Mouse (Mus musculus) R1 (cell line): Measurements from ENCODE around the gene Parg.

Experiments used
- DNase-seq: peaks from one replicate; pipeline ENCODE4 v3.0.0-alpha.2; 2018; ENCODE audit warnings: low read depth, low spot score

Gene Parg

DNA sequence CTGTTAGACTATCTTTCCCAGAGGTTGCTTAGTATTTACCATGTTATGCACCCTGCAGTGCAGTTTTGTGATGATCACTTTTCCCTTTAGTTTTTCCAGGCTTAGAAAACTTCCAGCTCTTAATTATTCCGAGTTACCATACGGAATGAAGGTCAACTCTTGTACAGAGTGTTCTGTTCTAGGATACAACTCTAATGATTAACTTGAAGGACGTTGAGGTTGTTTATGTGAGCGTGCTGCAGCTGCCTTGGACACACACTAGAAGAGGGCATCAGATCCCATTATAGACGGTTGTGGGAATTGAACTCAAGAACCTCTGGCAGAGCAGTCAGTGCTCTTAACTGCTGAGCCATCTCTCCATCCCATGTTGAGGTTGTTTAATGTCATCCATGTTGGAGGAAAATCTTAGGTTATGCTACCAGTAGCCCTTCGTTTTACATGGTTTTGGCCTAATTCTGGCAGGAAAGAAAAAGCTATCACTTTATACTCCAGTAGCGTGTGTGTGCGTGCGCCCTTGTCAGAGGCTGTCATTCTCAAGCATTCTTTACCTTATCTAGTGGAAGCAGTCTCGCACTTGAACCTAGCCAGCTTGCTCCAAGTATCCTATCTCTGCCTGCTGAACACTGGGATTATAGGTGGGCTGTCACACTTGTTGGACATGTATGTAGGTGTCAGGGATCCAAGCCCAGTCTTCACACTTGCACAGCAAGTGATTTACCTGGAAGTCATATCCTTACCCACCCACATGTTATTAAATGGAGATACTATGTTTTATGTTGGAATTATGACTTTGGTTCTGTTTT lies 22.2 kb upstream of the Parg start:
- no peak for DNase-seq

DNA sequence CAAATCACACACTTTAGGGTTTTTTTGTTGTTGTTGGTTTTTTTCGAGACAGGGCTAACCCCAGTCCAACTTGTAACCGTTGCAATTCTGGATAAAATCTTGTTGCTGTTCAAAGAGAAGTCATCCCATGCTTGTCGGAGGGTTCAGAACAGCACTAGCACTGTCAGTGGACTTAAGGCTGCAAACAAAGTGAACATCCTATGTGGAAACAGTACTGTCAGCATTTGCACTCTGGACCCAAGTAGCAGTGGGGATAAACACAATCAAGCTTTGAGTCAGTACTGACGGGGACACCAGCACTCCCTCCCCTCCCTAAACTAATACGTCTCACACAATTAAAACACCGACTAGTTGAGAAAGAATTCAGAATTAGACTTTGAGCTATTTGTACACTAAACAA lies 20.9 kb upstream of the Parg start:
- no peak for DNase-seq

DNA sequence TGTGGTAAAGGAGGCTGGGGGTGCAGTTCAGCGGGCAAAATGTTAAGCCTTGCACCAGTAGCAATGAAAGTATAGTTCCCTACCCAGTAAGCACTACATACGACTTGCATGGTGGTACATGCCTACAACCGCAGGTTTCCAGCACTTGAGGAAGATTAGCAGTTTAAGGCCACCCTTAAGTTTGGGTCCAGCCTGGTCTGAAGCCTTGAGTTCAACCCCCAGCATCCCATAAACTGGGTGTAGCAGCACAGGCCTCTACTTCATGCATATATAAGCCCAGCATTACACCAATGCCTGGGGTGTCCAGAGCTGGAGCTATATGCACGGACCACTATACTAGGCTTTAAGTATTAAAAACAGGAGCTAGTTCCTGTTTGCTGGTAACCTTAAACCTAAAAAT lies 17.9 kb upstream of the Parg start:
- DNase-seq = no peak

DNA sequence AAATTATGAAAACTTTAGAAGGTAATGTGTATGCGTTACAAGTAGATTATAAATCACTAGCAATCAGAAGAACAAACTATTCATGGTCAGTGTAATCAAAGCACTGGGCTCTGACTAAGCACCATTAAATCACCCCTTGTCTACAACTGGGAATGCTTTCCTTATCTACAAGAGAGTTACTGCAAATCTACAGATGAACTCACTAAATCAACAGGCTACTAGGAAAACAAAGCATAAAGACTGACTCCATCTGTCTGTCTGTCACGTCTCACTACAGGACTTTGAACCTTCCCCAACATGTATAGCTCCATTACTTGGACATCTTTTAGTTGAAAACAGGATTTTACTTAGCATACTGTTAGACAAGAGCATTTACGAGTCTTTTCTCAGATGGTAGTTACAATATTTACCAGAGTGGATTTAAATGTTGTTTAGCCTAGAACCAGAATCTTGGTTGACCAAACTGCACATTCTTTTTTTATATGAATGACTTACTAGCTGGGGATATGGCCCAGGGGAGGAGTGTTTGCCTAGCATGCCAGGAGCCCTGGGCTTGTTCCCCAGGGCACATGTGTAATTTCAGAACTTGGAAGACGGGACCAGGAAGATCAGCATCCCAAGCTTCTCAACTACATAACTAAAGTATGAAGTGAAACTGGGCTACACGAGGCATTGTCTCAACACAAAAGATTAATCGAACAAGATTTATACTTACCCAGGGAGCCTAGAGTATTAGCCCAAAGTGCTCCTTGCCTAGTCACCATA lies 10.9 kb upstream of the Parg start:
- no peak for DNase-seq

DNA sequence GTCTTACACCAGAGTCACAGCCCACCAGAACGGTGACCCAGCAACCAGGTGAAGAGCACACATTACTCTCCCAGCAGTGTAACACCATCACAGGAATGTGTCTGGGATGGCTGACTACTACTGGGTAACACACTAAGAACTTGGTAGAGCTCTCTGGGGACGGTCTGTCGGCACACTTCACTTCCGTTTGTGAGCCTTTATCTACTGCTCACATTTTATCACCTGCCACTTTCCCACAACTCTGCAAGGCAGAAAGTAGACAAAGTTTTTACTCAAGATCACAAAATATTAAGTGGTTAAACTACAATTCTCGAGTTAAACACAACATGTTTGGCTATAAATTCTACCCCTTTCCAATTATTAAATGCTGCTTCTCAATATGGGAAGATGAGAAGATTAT lies 9.8 kb upstream of the Parg start:
- DNase-seq = no peak

DNA sequence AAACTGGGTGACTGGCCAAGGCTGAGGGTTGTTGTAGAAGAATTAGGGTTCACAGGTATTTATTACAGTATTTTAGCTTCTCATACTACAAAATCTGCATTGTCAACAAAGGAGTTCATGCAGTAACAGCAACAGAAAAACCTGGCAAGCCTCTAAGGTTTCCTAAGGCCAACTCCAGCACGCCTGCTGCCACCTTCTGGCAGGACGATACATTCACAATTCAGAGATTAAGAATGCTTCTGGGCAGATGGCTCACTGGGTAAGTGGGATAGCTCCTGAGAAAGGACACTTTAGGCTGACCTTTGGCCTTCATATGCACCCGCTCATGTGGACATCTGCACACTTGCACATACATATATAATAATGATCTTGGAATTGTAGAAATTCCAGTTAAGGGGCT lies 9.3 kb upstream of the Parg start:
- DNase-seq = peak; percentile 75

DNA sequence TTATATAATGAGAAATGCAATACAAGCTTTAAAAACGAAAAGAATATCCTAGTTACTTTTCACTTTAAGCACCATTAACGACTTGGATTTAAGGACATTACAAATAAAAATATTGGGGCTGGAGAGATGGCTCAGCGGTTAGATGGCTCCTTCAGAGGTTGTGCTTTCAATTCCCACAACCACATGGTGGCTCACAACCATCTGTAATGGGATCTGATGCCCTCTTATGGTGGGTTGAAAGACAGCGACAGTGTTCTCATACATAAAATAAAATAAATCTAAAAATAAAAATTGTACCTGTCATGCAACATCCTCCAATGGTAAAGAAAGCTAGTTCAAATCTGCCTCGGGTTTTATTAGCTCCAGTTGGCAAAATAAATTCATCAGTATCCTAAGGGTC lies 8.2 kb upstream of the Parg start:
- peak; percentile 32 for DNase-seq

DNA sequence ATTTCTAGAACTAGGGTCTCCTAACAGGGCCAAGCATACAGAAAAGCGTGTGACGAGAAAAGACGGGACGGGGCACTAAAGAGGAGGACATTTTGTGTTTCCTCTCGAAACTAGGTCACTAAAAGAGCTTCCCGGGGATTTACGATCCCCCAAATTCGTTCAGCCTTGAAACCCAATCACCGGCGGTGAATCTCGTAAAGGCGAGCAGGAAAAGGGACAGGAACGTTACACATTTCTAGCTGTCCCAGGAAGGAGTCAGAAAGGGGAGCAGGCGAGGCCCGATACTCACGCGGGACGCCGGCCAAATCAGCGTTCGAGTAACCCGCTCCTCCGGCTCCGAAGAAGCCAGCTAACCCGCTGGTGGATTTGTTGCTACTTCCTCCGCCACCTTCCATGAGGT lies 395 bp upstream of the Parg start:
- peak; percentile 59 for DNase-seq

DNA sequence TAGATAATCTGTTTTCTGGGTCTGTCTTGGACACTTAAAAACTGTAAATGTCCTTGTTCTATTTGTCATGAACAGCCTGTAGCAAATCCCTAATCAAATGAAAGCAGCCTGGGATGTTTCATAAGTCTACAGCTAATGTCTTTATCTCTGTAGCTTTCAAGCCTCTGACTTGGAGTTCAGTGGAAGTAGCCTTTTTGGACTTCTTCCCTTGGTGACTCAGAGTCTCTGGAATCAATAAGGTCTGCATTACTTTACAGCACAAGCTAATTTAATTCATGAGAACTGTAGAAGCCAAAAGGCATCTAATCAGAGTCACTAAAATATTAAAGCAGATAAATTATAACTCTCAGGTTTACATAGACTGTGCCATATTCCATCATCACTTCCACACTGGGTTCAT lies 24.9 kb downstream of the Parg start:
- DNase-seq = no peak

DNA sequence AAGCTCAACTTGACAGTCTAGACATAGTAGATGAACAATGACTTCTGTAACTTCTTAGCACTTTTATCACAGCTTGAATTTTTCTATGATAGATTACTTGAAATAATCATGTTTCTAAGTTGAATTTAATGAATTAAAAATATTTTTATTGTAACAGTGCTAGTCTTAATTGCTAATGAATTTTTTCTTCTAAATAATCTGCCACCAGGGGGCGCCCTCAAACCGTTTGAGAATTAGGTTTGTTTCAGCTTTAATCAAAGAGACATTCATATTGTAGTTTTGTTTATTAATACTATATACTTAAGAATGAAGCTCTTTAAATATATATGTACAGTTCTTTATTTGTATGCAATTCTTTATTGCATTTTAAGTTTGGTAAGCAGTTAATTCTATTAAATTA lies 27.2 kb downstream of the Parg start:
- peak; percentile 49 for DNase-seq

DNA sequence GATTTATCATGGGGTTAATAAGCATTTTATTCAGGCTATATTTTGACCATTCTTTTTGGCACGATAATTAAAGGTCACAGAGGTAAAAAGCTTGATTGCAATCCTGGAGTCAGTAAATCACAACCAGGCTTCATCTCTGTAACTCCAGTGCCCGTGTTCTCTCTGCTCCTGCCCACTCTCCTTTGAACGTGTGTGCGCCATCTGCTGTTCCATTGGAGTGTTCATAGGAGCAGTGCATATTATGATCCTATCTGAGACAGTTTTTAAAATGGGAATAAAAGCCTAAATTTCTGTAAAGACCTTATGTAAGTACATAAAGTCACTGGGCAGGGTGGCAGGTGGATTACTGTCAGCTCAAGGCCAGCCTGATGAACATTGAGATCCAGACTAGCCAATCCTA lies 40.7 kb downstream of the Parg start:
- DNase-seq = no peak

DNA sequence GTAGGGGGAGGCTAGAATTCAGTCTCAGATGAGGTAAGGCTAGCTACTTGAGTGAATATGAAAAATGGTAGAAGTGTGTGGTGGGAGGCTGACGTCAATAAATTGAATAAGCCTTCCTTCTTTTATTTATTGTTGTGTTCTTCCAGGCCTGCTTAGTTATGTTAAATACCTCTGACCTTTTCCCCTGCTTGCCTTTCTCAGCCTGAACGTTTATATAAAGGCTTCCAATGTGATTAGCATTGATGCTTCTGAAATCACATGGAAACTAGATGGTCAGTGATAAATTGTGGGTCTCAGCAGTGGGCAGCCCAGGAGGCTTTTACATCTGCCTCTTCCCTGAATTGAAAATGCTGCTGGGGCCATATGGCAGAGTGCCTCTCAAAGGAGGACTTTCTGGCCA lies 44.3 kb downstream of the Parg start:
- DNase-seq = no peak

DNA sequence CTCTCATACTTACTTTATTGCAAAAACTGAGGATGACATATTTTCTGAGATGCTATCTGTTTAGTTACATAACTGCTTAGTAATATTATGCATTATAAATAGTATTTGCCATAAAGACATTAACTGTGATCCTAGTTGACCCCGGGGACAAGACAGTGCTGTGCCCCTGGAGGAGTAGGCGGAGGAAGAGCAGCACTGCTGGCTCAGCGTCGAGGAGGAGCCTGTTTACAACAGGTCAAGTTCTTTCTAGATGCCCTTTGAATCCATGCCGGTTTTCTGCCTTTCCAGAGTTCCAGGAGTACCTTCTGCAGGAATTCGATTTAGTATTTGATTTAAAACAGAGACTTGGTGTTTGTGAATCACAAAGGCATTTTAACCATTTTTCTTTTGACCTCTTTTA lies 47.9 kb downstream of the Parg start:
- no peak for DNase-seq

DNA sequence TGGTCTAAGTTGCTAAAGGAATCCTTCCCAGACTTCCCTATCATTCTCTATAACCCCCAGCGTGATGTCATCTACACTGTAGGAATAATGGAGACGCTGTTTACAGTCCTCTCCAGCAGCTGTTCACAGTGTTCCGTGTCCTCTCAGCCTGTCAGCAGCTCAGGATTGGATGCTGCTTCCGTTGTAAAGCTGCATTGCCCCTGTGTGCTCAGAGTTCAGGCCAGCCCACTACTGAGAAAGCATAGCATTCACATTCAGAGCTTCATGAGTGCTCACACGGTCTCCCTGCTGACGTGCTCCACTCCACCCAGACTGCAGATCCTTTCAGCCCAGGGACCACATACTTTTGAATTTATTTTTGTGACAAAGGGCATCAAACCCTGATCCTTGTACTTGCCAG lies 59.1 kb downstream of the Parg start:
- no peak for DNase-seq

DNA sequence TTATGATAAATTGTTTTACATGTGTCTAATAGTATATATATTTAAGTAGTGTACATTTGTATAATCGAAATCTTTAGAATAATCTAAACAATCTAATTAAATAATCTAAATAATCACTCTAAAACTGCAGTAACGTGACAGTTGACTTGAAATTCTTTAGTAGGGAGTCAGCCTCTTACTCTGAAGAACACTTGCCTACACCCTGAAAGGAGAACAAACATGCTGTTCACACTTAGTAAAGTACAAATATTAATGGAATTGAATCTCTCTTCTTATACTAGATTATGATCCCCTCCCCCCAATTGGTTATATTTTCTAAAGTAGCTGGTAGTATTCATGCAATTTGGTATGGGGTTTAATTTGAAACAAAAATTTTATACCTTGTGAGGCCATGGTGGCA lies 60.0 kb downstream of the Parg start:
- no peak for DNase-seq

DNA sequence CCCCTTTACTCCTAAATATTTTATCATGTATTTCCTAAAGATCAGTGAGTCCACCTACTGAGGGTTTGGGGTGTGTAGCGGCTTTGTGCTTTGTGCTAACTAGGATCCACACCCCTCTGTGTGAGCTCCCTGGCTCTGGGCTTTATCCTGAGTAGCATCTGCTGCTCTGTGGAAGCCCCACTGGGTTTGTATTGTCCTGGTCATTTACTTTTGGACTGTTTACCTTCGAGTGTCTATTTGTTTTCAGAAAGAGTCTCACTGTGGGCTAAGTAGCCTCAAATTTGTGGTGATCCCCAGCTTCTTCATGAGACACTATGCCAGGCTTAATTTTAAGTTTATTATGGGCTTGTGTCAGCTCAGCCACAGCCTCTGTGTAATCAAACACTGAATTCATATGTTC lies 67.2 kb downstream of the Parg start:
- DNase-seq = peak; percentile 82

DNA sequence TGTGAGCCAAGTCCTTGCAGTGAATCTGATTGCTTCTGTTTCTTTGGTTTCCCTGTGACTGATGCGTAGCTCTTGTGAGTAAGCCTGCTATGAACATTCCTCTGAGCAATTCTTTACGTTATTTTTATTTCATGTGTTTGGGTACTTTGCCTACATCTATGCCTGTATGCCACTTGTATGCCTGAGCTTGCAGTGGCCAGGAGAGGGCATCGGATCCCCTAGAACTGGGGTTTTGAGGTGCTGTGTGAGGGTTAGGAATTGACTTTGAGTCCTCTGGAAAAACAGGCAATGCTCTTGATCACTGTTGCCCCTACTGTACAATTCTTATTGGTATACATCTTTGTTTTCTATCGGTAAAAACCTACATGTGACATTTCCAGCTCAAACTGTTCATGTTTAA lies 67.8 kb downstream of the Parg start:
- no peak for DNase-seq

DNA sequence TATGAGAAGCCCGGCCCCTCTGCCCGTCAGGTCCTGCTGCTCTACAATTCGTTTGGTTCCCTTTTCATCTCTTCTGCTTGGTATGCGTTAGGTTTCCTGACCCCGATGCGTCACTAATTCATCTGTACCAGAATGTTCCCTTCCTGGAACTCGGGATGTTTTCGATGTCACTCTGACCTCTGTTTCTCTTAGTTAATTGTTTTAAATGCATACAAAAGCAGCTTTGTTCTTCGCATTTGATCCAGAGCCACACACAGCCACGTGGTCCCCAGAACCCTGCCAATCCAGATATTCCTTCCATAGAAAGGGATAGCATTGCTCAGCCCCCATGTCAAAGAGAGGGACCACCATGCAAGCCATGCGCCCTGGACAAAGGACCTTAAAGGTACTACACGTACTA lies 99.9 kb downstream of the Parg start:
- peak; percentile 14 for DNase-seq

DNA sequence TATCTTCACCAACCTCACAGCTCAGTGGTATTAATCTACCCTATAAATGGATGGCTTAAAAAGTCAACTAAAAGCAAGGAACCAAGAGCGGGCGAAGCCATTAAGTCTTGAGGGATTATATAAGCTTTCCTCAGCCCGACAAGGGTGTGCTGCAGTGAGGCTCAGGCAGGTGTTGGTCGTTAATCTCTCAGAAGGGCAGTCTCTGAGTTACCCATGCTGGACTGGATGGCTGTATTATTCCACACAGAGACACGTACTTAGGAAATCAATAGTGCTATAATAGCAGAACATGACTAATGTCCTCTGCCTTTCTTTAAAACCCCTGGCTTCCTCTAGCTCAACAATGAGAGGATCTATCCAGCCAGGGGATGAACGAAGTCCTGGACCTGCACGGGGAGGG lies 100.7 kb downstream of the Parg start:
- no peak for DNase-seq

DNA sequence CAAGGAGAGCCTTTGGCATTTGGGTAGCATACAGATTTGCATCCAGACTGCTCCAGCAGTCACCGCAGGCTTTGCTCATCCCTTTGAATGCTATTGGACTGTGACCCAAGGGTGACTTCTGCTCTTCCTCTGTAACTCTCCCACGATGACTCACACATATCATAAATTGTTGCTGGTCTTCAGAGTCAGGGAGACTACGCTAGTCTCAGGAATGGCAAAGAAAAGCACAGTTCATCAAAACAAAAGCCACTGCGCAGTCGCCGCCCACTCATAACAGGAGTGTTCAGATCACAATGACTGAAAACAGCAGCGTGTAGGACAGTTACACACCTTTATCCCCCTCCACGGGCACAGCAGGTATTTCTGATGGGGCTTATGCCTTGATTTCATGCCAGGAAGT lies 103.2 kb downstream of the Parg start:
- DNase-seq = no peak

DNA sequence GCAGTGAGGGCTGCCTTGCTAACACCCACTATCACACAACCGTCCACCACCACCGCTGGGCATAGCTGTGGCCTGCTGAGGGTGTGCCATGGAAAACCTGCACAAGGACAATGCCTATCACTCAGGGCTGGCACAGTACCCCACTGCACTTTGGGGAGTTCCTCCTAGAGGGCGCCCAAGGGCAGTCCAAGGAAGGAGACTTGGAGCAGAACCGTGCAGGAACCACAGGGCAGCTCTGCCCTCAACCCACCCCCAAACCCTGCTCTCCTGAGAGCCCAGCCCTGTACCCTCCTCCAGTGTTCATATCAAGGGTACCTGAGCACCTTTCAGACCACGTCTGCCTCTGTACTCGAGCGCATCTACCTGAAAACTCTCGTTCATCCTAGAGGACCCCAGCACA lies 108.1 kb downstream of the Parg start:
- peak; percentile 52 for DNase-seq

DNA sequence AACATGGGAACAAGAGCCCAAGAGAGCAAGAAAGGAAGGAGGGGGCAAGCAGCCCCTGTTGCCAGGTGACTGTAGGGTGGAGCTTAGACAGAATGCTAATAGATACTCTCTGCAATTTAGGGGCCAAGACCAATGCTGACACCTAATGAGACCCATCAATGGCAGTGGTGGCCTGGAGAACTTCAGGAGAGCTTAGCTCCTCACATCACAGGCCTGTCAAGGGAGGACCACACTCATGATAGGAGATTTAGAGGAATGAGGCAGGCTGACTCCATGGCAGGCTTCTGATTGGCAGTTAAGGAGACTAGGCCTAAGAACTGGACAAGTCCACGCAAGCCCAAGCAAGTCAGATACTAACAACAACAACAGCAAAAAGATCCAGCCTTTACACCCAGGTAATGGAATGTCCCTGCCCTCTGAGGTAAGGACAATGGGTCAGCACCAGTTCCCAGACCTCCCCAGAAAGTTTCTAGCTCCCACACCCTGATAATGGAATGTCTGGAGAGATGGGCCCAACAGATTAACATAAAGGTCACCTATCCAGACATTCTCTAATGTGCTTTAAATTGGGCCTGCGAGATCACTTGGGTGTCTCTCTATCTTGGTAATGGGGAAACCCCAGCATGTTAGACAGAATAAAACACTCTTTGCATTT lies 109.8 kb downstream of the Parg start:
- DNase-seq = peak; percentile 68

DNA sequence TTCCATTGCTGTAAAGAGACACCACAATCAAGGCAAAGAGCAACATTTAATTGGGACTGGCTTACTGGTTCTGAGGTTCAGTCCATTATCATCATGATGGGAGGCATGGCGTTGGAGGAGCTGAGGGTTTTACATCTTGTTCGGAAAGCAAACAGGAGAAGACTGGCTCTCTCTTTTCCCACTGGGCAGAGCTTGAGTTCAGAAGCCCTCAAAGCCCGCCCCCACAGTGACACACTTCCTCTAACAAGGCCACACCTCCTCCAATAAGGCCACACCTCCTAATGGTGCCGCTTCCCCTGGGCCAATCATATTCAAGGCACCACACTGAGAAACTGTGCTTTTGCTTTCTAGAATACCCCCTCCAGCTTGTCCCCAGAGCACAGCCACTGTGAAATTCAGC lies 116.1 kb downstream of the Parg start:
- peak; percentile 97 for DNase-seq
